Mouse (Mus musculus) c-Kit-positive CD71-negative TER-119-negative erythroid progenitor cells, embryonic 14.5 days (primary cell): ENCODE data around the gene Catsperz.
A peak's percentile ranks its signal among the peaks of the same experiment; 100 is the strongest.

ENCODE experiments used
- DNase-seq: peaks from one replicate; pipeline ENCODE4 v3.0.0-alpha.2; 2013; ENCODE audit warnings: low read depth

Catsperz gene

GRCm38 (mm10) chr19:6943709-6944108, 18.5 kb upstream of the Catsperz start:
- no peak for DNase-seq

- DNase-seq: no peak
These were observed 17.6 kb upstream of the Catsperz start for GRCm38 (mm10) chr19:6942764-6943163.

GRCm38 (mm10) chr19:6942249-6942691, 17.1 kb upstream of the Catsperz start, which contains the start of gene Gpr137:
Gene Gpr137 (minus strand): TSS chr19:6942480.
- DNase-seq: peak; percentile 86

GRCm38 (mm10) chr19:6941372-6942248, 16.4 kb upstream of the Catsperz start, which contains the start of gene Bad:
Gene Bad (plus strand): TSS chr19:6941861.
- peak; percentile 88 for DNase-seq

- no peak for DNase-seq
These were observed 15.5 kb upstream of the Catsperz start for GRCm38 (mm10) chr19:6940396-6941351.

GRCm38 (mm10) chr19:6939106-6940002, 14.2 kb upstream of the Catsperz start:
- no peak for DNase-seq

GRCm38 (mm10) chr19:6937541-6938465, 12.6 kb upstream of the Catsperz start:
- no peak for DNase-seq

- no peak for DNase-seq
These were observed 11.1 kb upstream of the Catsperz start for GRCm38 (mm10) chr19:6936299-6936698.

- no peak for DNase-seq
These were observed 9.2 kb upstream of the Catsperz start, which contains the start of gene Kcnk4 for GRCm38 (mm10) chr19:6934195-6934977. Gene Kcnk4 (minus strand): TSS chr19:6934515.

GRCm38 (mm10) chr19:6933436-6934194, 8.4 kb upstream of the Catsperz start:
- DNase-seq: no peak

GRCm38 (mm10) chr19:6933102-6933435, 7.9 kb upstream of the Catsperz start:
- no peak for DNase-seq

GRCm38 (mm10) chr19:6932018-6932417, 6.8 kb upstream of the Catsperz start:
- no peak for DNase-seq

- no peak for DNase-seq
These were observed 5.8 kb upstream of the Catsperz start for GRCm38 (mm10) chr19:6931002-6931401.

GRCm38 (mm10) chr19:6928080-6928479, 2.9 kb upstream of the Catsperz start:
- DNase-seq: no peak

GRCm38 (mm10) chr19:6926559-6927255, 1.5 kb upstream of the Catsperz start:
- no peak for DNase-seq

- DNase-seq: no peak
These were observed 590 bp upstream of the Catsperz start for GRCm38 (mm10) chr19:6925611-6926329.
